Mouse (Mus musculus): ENCODE results near the gene Mylk2. TPM values are rescaled to one million over a fixed set of nuclear protein-coding genes. Genes with fewer than 3 reads are reported as not detected.

Gene Mylk2
- polyA plus RNA-seq, 1 experiment, result not detected

GRCm38 (mm10) chr2:152965555-152965954, 54.4 kb downstream of the Mylk2 start:
- Histone ChIP-seq H3K27ac (ENCODE audit: insufficient read depth, low read depth, low read length) (no peak overlapping the region), H3K4me1 (ENCODE audit: control insufficient read depth, insufficient read depth, low read length) (no peaks in the 10 kb centered on the region), H3K4me3 (ENCODE audit: insufficient read depth, low read depth, low read length) (no peak overlapping the region)
- WGBS, result 71% methylated on average over 4 of the region's 4 CpGs
- no peak for TF ChIP-seq CTCF (IDR thresholded peaks at IDR 0.05; ENCODE audit: insufficient read depth, low read depth, low read length)
- TF ChIP-seq POLR2A (IDR thresholded peaks at IDR 0.05; ENCODE audit: insufficient read depth, low read depth, low read length), result no peak

Other genes with a start within 250 kb of the Mylk2 start
- not detected in 2 replicates for gene H13, start 241.9 kb upstream of the Mylk2 start, polyA plus RNA-seq (2012; ENCODE audit: insufficient read depth, insufficient read length, low replicate concordance, missing spikeins)
- gene Mcts2, start 224.3 kb upstream of the Mylk2 start, polyA plus RNA-seq (2012; ENCODE audit: insufficient read depth, insufficient read length, low replicate concordance, missing spikeins), result not detected in 2 replicates
- not detected in 2 replicates for gene Id1, start 175.1 kb upstream of the Mylk2 start, polyA plus RNA-seq (2012; ENCODE audit: insufficient read depth, insufficient read length, low replicate concordance, missing spikeins)
- not detected in 2 replicates for gene Cox4i2, start 157.2 kb upstream of the Mylk2 start, polyA plus RNA-seq (2012; ENCODE audit: insufficient read depth, insufficient read length, low replicate concordance, missing spikeins)
- 296 and 622 TPM in 2 replicates for gene Bcl2l1, start 79.6 kb upstream of the Mylk2 start, polyA plus RNA-seq (2012; ENCODE audit: insufficient read depth, insufficient read length, low replicate concordance, missing spikeins)
- 120 TPM in 1 of 2 replicates, not detected in the other for gene Tpx2, start 63.4 kb upstream of the Mylk2 start, polyA plus RNA-seq (2012; ENCODE audit: insufficient read depth, insufficient read length, low replicate concordance, missing spikeins)
- not detected in 2 replicates for gene Foxs1, start 21.9 kb downstream of the Mylk2 start, polyA plus RNA-seq (2012; ENCODE audit: insufficient read depth, insufficient read length, low replicate concordance, missing spikeins)
- not detected in 2 replicates for gene Dusp15, start 40.3 kb downstream of the Mylk2 start, polyA plus RNA-seq (2012; ENCODE audit: insufficient read depth, insufficient read length, low replicate concordance, missing spikeins)
- gene Ttll9, start 51.1 kb downstream of the Mylk2 start, polyA plus RNA-seq (2012; ENCODE audit: insufficient read depth, insufficient read length, low replicate concordance, missing spikeins), result not detected in 2 replicates
- gene Pdrg1, start 104.1 kb downstream of the Mylk2 start, polyA plus RNA-seq (2012; ENCODE audit: insufficient read depth, insufficient read length, low replicate concordance, missing spikeins), result not detected in 2 replicates
- gene Xkr7, start 120.5 kb downstream of the Mylk2 start, polyA plus RNA-seq (2012; ENCODE audit: insufficient read depth, insufficient read length, low replicate concordance, missing spikeins), result not detected in 2 replicates
- not detected in 2 replicates for gene Ccm2l, start 154.6 kb downstream of the Mylk2 start, polyA plus RNA-seq (2012; ENCODE audit: insufficient read depth, insufficient read length, low replicate concordance, missing spikeins)
- gene Hck, start 197.1 kb downstream of the Mylk2 start, polyA plus RNA-seq (2012; ENCODE audit: insufficient read depth, insufficient read length, low replicate concordance, missing spikeins), result not detected in 2 replicates
- gene Tm9sf4, start 250.0 kb downstream of the Mylk2 start, polyA plus RNA-seq (2012; ENCODE audit: insufficient read depth, insufficient read length, low replicate concordance, missing spikeins), result not detected in 2 replicates

Measured in olfactory bulb, adult 2 months (tissue).